Mouse (Mus musculus) monocyte, adult 2 months (primary cell): ENCODE results near the gene 9530077C05Rik.
A peak's percentile ranks its signal among the peaks of the same experiment; 100 is the strongest.

Source experiments
- DNase-seq, 2 experiments: peaks; one replicate each; pipeline ENCODE4 v3.0.0; 2022; ENCODE audit warnings: low spot score in 2 of 2, low read depth in 1 of 2

Gene 9530077C05Rik

GRCm38 (mm10) chr9:22455041-22455440 is 43.7 kb downstream of the 9530077C05Rik start:
- DNase-seq, result no peak

- DNase-seq, result no peak
These were observed 46.0 kb downstream of the 9530077C05Rik start for GRCm38 (mm10) chr9:22457142-22457835.

GRCm38 (mm10) chr9:22461946-22462345 is 50.6 kb downstream of the 9530077C05Rik start:
- DNase-seq, result no peak

GRCm38 (mm10) chr9:22466212-22466611 is 54.9 kb downstream of the 9530077C05Rik start:
- DNase-seq, result no peak

- peak in 1 of 2 experiments; percentile 25 for DNase-seq
These were observed 56.3 kb downstream of the 9530077C05Rik start for GRCm38 (mm10) chr9:22467371-22468169.

GRCm38 (mm10) chr9:22468170-22468898 is 57.0 kb downstream of the 9530077C05Rik start:
- peak in 1 of 2 experiments; percentile 18 for DNase-seq

GRCm38 (mm10) chr9:22468899-22469259 is 57.6 kb downstream of the 9530077C05Rik start:
- no peak for DNase-seq

GRCm38 (mm10) chr9:22469643-22470042 is 58.3 kb downstream of the 9530077C05Rik start, which contains the start of gene Rp9:
Rp9 (minus strand) TSS chr9:22469743.
- DNase-seq, result no peak

- DNase-seq, result peak; percentile 77 to 83
These were observed 64.1 kb downstream of the 9530077C05Rik start, which contains the start of gene Bbs9 for GRCm38 (mm10) chr9:22475424-22475868. Bbs9 (plus strand) TSS chr9:22475715.

GRCm38 (mm10) chr9:22476265-22476664 is 65.0 kb downstream of the 9530077C05Rik start:
- DNase-seq, result no peak

- no peak for DNase-seq
These were observed 67.6 kb downstream of the 9530077C05Rik start for GRCm38 (mm10) chr9:22478946-22479345.

- DNase-seq, result no peak
These were observed 72.7 kb downstream of the 9530077C05Rik start for GRCm38 (mm10) chr9:22483866-22484561.

GRCm38 (mm10) chr9:22484562-22485308 is 73.4 kb downstream of the 9530077C05Rik start:
- DNase-seq, result no peak

GRCm38 (mm10) chr9:22486211-22486610 is 74.9 kb downstream of the 9530077C05Rik start:
- DNase-seq, result no peak

GRCm38 (mm10) chr9:22488963-22489362 is 77.7 kb downstream of the 9530077C05Rik start:
- no peak for DNase-seq
